Mouse (Mus musculus) testis, adult 2 months (tissue): Measurements from ENCODE around the gene Ncapg2.

Experiments used
- CTCF ChIP-seq: fragments of 200-500 bp; IDR thresholded peaks from 2 replicates; pipeline ENCODE4 v1.5.1; 2012; ENCODE audit warnings: low read depth, mild to moderate bottlenecking, inconsistent platforms, low read length, moderate library complexity; ENCODE audit not compliant: control insufficient read depth, insufficient read depth, insufficient replicate concordance
- POLR2A ChIP-seq: fragments of 200-500 bp; IDR thresholded peaks from 2 replicates; pipeline ENCODE4 v1.6.1; 2012; ENCODE audit warnings: low read depth, mild to moderate bottlenecking, inconsistent platforms, low read length, moderate library complexity; ENCODE audit not compliant: control insufficient read depth

DNA sequence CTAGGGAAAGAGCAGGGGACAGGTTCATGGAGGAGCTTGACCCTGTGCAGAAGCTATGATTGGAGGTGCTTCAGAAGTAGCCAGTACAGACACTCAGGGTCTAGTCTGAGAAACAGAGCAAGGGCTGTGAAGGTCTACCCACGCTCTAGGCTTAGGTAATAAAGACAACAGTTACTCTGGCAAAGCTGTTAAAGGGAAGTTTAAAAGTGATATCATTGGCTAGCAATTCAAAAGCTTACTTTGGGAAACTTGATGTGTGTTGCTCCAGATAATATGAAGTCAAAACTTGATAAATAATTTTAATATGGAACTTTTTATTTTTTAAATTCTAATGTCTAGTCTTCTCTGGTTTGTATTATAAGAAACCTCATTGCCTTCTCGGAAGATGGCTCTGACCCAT is 37.9 kb upstream of the Ncapg2 start:
- TF ChIP-seq CTCF (no peak), POLR2A (no peak)
